Mouse (Mus musculus): ENCODE results near the gene Tdp2. TPM values are rescaled to one million over a fixed set of nuclear protein-coding genes. Genes with fewer than 3 reads are reported as not detected.

Tdp2 gene
- 39.5 and 42.2 TPM in 2 replicates for polyA plus RNA-seq (2015; fragmentation: Nextera tagmentation; extraction: Ambion mirVana)

- H3K27ac ChIP-seq (ENCODE audit: low read length): peak within 1 kb of the TSS; percentile 91
- H3K9ac ChIP-seq (ENCODE audit: low read length): peak within 1 kb of the TSS; percentile 99
- no peaks in the 10 kb centered on the region for H3K36me3 ChIP-seq (ENCODE audit: control insufficient read depth, insufficient read depth, low read length)
- peak within 1 kb of the TSS; percentile 94 for H3K4me2 ChIP-seq (ENCODE audit: low read depth, low read length)
- WGBS: under 1% methylated on average over 88 of the region's 90 CpGs
- ATAC-seq (ENCODE audit: insufficient read depth, low FRiP score): peak; percentile 98
- peaks cover 20% of the 10 kb centered on the region for H3K4me1 ChIP-seq (ENCODE audit: control insufficient read depth, insufficient read depth, low read length)
- peak within 1 kb of the TSS; percentile 97 for H3K4me3 ChIP-seq (replicated peaks; ENCODE audit: low read length)
- no peaks in the 10 kb centered on the region for H3K27me3 ChIP-seq (ENCODE audit: control insufficient read depth, insufficient read depth, low read length)
- no peaks in the 10 kb centered on the region for H3K9me3 ChIP-seq (replicated peaks; ENCODE audit: control insufficient read depth, low read length)
Measured at GRCm38 (mm10) chr13:24831353-24832130, at the start of gene Tdp2, which contains the start of gene Acot13. Gene Tdp2, plus strand, starts transcription at chr13:24831679. Gene Acot13, minus strand, starts transcription at chr13:24831540.

GRCm38 (mm10) chr13:24781916-24782315, 49.6 kb upstream of the Tdp2 start:
- Histone ChIP-seq H3K9ac (ENCODE audit: low read length) (no peak overlapping the region), H3K4me2 (ENCODE audit: low read depth, low read length) (no peak overlapping the region), H3K9me3 (replicated peaks; ENCODE audit: control insufficient read depth, low read length) (no peaks in the 10 kb centered on the region), H3K4me1 (ENCODE audit: control insufficient read depth, insufficient read depth, low read length) (no peaks in the 10 kb centered on the region), H3K36me3 (ENCODE audit: control insufficient read depth, insufficient read depth, low read length) (no peaks in the 10 kb centered on the region), H3K4me3 (replicated peaks; ENCODE audit: low read length) (no peak overlapping the region), H3K27me3 (ENCODE audit: control insufficient read depth, insufficient read depth, low read length) (no peaks in the 10 kb centered on the region), H3K27ac (ENCODE audit: low read length) (no peak overlapping the region)
- 63% methylated on average over 5 of the region's 5 CpGs for WGBS
- no peak for ATAC-seq (ENCODE audit: insufficient read depth, low FRiP score)

- ATAC-seq (ENCODE audit: insufficient read depth, low FRiP score): no peak; the same call in 1 of the 2 replicates
- no peak overlapping the region for H3K27ac ChIP-seq (ENCODE audit: low read length)
- H3K4me1 ChIP-seq (ENCODE audit: control insufficient read depth, insufficient read depth, low read length): no peaks in the 10 kb centered on the region
- H3K36me3 ChIP-seq (ENCODE audit: control insufficient read depth, insufficient read depth, low read length): no peaks in the 10 kb centered on the region
- H3K4me3 ChIP-seq (replicated peaks; ENCODE audit: low read length): no peak overlapping the region
- H3K4me2 ChIP-seq (ENCODE audit: low read depth, low read length): no peak overlapping the region
- no peaks in the 10 kb centered on the region for H3K9me3 ChIP-seq (replicated peaks; ENCODE audit: control insufficient read depth, low read length)
- H3K27me3 ChIP-seq (ENCODE audit: control insufficient read depth, insufficient read depth, low read length): no peaks in the 10 kb centered on the region
- 51% methylated on average over 11 of the region's 11 CpGs for WGBS
- no peak overlapping the region for H3K9ac ChIP-seq (ENCODE audit: low read length)
Measured at GRCm38 (mm10) chr13:24786014-24786490, 45.4 kb upstream of the Tdp2 start.

GRCm38 (mm10) chr13:24787477-24787876, 44.0 kb upstream of the Tdp2 start:
- no peaks in the 10 kb centered on the region for H3K9me3 ChIP-seq (replicated peaks; ENCODE audit: control insufficient read depth, low read length)
- 84% methylated on average over 5 of the region's 5 CpGs for WGBS
- H3K4me1 ChIP-seq (ENCODE audit: control insufficient read depth, insufficient read depth, low read length): no peaks in the 10 kb centered on the region
- H3K36me3 ChIP-seq (ENCODE audit: control insufficient read depth, insufficient read depth, low read length): no peaks in the 10 kb centered on the region
- no peaks in the 10 kb centered on the region for H3K27me3 ChIP-seq (ENCODE audit: control insufficient read depth, insufficient read depth, low read length)
- no peak overlapping the region for H3K27ac ChIP-seq (ENCODE audit: low read length)
- H3K9ac ChIP-seq (ENCODE audit: low read length): no peak overlapping the region
- H3K4me2 ChIP-seq (ENCODE audit: low read depth, low read length): no peak overlapping the region
- H3K4me3 ChIP-seq (replicated peaks; ENCODE audit: low read length): no peak overlapping the region
- ATAC-seq (ENCODE audit: insufficient read depth, low FRiP score): no peak

- WGBS: 68% methylated on average over 2 of the region's 2 CpGs
- H3K27me3 ChIP-seq (ENCODE audit: control insufficient read depth, insufficient read depth, low read length): no peaks in the 10 kb centered on the region
- H3K36me3 ChIP-seq (ENCODE audit: control insufficient read depth, insufficient read depth, low read length): no peaks in the 10 kb centered on the region
- H3K27ac ChIP-seq (ENCODE audit: low read length): no peak overlapping the region
- no peaks in the 10 kb centered on the region for H3K9me3 ChIP-seq (replicated peaks; ENCODE audit: control insufficient read depth, low read length)
- H3K4me2 ChIP-seq (ENCODE audit: low read depth, low read length): no peak overlapping the region
- no peak overlapping the region for H3K4me3 ChIP-seq (replicated peaks; ENCODE audit: low read length)
- ATAC-seq (ENCODE audit: insufficient read depth, low FRiP score): 0 out of 2 replicates have a peak, but pooled peaks have one; percentile 40
- no peaks in the 10 kb centered on the region for H3K4me1 ChIP-seq (ENCODE audit: control insufficient read depth, insufficient read depth, low read length)
- no peak overlapping the region for H3K9ac ChIP-seq (ENCODE audit: low read length)
Measured at GRCm38 (mm10) chr13:24791349-24791748, 40.1 kb upstream of the Tdp2 start.

- no peaks in the 10 kb centered on the region for H3K36me3 ChIP-seq (ENCODE audit: control insufficient read depth, insufficient read depth, low read length)
- no peak for ATAC-seq (ENCODE audit: insufficient read depth, low FRiP score)
- H3K27ac ChIP-seq (ENCODE audit: low read length): peak overlapping the region; percentile 32
- H3K4me3 ChIP-seq (replicated peaks; ENCODE audit: low read length): no peak overlapping the region
- H3K9ac ChIP-seq (ENCODE audit: low read length): no peak overlapping the region
- WGBS: 70% methylated on average over 9 of the region's 9 CpGs
- no peak overlapping the region for H3K4me2 ChIP-seq (ENCODE audit: low read depth, low read length)
- no peaks in the 10 kb centered on the region for H3K27me3 ChIP-seq (ENCODE audit: control insufficient read depth, insufficient read depth, low read length)
- H3K9me3 ChIP-seq (replicated peaks; ENCODE audit: control insufficient read depth, low read length): no peaks in the 10 kb centered on the region
- no peaks in the 10 kb centered on the region for H3K4me1 ChIP-seq (ENCODE audit: control insufficient read depth, insufficient read depth, low read length)
Measured at GRCm38 (mm10) chr13:24792411-24793045, 39.0 kb upstream of the Tdp2 start.

GRCm38 (mm10) chr13:24798686-24799085, 32.8 kb upstream of the Tdp2 start:
- 0 out of 2 replicates have a peak, but pooled peaks cover 5% of the 10 kb centered on the region for H3K4me1 ChIP-seq (ENCODE audit: control insufficient read depth, insufficient read depth, low read length)
- no peak overlapping the region for H3K4me3 ChIP-seq (replicated peaks; ENCODE audit: low read length)
- no peak overlapping the region for H3K9ac ChIP-seq (ENCODE audit: low read length)
- H3K27me3 ChIP-seq (ENCODE audit: control insufficient read depth, insufficient read depth, low read length): no peaks in the 10 kb centered on the region
- H3K36me3 ChIP-seq (ENCODE audit: control insufficient read depth, insufficient read depth, low read length): no peaks in the 10 kb centered on the region
- H3K4me2 ChIP-seq (ENCODE audit: low read depth, low read length): no peak overlapping the region
- H3K9me3 ChIP-seq (replicated peaks; ENCODE audit: control insufficient read depth, low read length): no peaks in the 10 kb centered on the region
- ATAC-seq (ENCODE audit: insufficient read depth, low FRiP score): no peak
- 97% methylated on average over 4 of the region's 4 CpGs for WGBS
- no peak overlapping the region for H3K27ac ChIP-seq (ENCODE audit: low read length)

- WGBS: 68% methylated on average over 5 of the region's 5 CpGs
- Histone ChIP-seq H3K36me3 (ENCODE audit: control insufficient read depth, insufficient read depth, low read length) (no peaks in the 10 kb centered on the region), H3K9me3 (replicated peaks; ENCODE audit: control insufficient read depth, low read length) (no peaks in the 10 kb centered on the region), H3K4me2 (ENCODE audit: low read depth, low read length) (peak overlapping the region; percentile 80), H3K27ac (ENCODE audit: low read length) (no peak overlapping the region), H3K4me1 (ENCODE audit: control insufficient read depth, insufficient read depth, low read length) (0 out of 2 replicates have a peak, but pooled peaks cover 8% of the 10 kb centered on the region), H3K4me3 (replicated peaks; ENCODE audit: low read length) (peak overlapping the region; percentile 98), H3K27me3 (ENCODE audit: control insufficient read depth, insufficient read depth, low read length) (no peaks in the 10 kb centered on the region), H3K9ac (ENCODE audit: low read length) (no peak overlapping the region)
- no peak for ATAC-seq (ENCODE audit: insufficient read depth, low FRiP score)
Measured at GRCm38 (mm10) chr13:24799378-24799777, 32.1 kb upstream of the Tdp2 start.

All from stomach, embryonic 16.5 days (tissue).